8 mouse cellular contexts compared by ENCODE assay signal in the genomic region with DNA sequence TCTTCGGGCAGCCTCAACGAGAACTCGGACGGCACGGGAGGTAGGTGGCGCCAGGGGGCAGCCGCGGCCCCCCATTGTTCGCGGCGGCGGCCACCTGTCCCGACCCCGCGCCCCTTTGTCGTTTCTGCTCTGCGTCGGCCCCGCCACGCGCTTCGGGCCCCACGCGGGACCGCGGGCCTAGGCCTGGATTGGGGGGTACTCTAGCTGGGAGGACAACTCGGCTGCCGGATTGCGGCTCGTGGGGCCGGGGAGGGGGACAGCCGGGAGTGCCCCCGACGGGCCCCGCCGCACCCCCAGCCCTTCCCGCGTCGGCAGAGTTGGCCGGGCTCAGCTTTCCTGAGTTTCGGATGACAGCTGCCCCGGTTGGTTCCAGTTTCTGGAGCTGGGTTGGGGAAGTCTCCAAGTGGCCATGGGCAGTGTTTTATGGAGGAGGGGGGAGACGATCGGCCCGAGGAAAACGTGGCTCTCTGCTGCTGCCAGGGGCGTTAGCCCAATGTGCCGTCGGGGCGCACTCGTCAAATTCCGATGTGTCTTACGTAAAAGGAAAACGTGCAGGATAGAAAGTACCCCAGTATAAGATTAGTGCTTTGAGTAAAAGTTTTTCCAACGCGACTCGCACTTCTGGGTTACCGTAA. TPM values are rescaled to one million over a fixed set of nuclear protein-coding genes. Genes with fewer than 3 reads are reported as not detected.
DNase-seq lines count a peak whose midpoint lies in the region; ATAC-seq and TF ChIP-seq lines count a peak whose summit lies in the region.

No protein-coding gene starts in this region.

- peaks cover 9% of the 10 kb centered on the region; the same call in 1 of the 2 replicates for H3K4me1 ChIP-seq in G1E (ENCODE audit: insufficient read depth, low read depth, low read length)
- peaks cover 28% of the 10 kb centered on the region for H3K4me1 ChIP-seq in embryonic facial prominence, embryonic 13.5 days
- peaks cover 17% of the 10 kb centered on the region for H3K4me1 ChIP-seq in heart, embryonic 15.5 days (replicated peaks)
- H3K4me1 ChIP-seq in stomach, embryonic 15.5 days, result peaks cover 3% of the 10 kb centered on the region; the same call in 1 of the 2 replicates

- peaks cover 15% of the 10 kb centered on the region for H3K9me3 ChIP-seq in G1E (replicated peaks)
- H3K9me3 ChIP-seq in embryonic facial prominence, embryonic 13.5 days, result no peaks in the 10 kb centered on the region
- H3K9me3 ChIP-seq in heart, embryonic 15.5 days (replicated peaks), result no peaks in the 10 kb centered on the region
- no peaks in the 10 kb centered on the region for H3K9me3 ChIP-seq in stomach, embryonic 15.5 days

- peak overlapping the region; percentile 98 for H3K27ac ChIP-seq in embryonic facial prominence, embryonic 13.5 days
- H3K27ac ChIP-seq in heart, embryonic 15.5 days, result peak overlapping the region; percentile 98
- no peak overlapping the region for H3K27ac ChIP-seq in macrophage
- H3K27ac ChIP-seq in stomach, embryonic 15.5 days, result peak overlapping the region; percentile 97

- no peak for ATAC-seq in G1E (ENCODE audit: extremely low read depth, insufficient number of reproducible peaks, low FRiP score, poor library complexity, severe bottlenecking)
- ATAC-seq in embryonic facial prominence, embryonic 13.5 days (ENCODE audit: insufficient number of reproducible peaks, insufficient read depth, low FRiP score, low TSS enrichment, low read depth), result peak; percentile 39
- ATAC-seq in heart, embryonic 15.5 days (replicated peaks; ENCODE audit: insufficient number of reproducible peaks, insufficient read depth, low FRiP score, low read depth), result peak; percentile 20
- ATAC-seq in stomach, embryonic 15.5 days (ENCODE audit: insufficient read depth, low FRiP score, low read depth), result peak; percentile 11; the same call in 1 of the 2 replicates

- H3K27me3 ChIP-seq in G1E (ENCODE audit: insufficient read depth, low read length), result peaks cover 12% of the 10 kb centered on the region
- no peaks in the 10 kb centered on the region for H3K27me3 ChIP-seq in embryonic facial prominence, embryonic 13.5 days
- 0 out of 2 replicates have a peak, but pooled peaks cover 2% of the 10 kb centered on the region for H3K27me3 ChIP-seq in heart, embryonic 15.5 days
- no peaks in the 10 kb centered on the region for H3K27me3 ChIP-seq in stomach, embryonic 15.5 days (replicated peaks)

- TF ChIP-seq CTCF in G1E (IDR thresholded peaks at IDR 0.05; ENCODE audit: low read depth, low read length), result no peak

- peak overlapping the region; percentile 77 for H3K4me2 ChIP-seq in embryonic facial prominence, embryonic 13.5 days
- peak overlapping the region; percentile 94 for H3K4me2 ChIP-seq in heart, embryonic 15.5 days
- peak overlapping the region; percentile 92 for H3K4me2 ChIP-seq in stomach, embryonic 15.5 days

- peak overlapping the region; percentile 68 for H3K4me3 ChIP-seq in G1E (ENCODE audit: low read depth, low read length)
- H3K4me3 ChIP-seq in embryonic facial prominence, embryonic 13.5 days, result peak overlapping the region; percentile 90
- H3K4me3 ChIP-seq in heart, embryonic 15.5 days, result peak overlapping the region; percentile 97
- peak overlapping the region; percentile 34 for H3K4me3 ChIP-seq in macrophage (ENCODE audit: inconsistent target)
- H3K4me3 ChIP-seq in stomach, embryonic 15.5 days (replicated peaks), result peak overlapping the region; percentile 97

- H3K79me2 ChIP-seq in macrophage (ENCODE audit: inconsistent target), result no peaks in the 10 kb centered on the region

- under 1% methylated on average over 50 of the region's 58 CpGs for WGBS in embryonic facial prominence, embryonic 13.5 days
- WGBS in heart, embryonic 15.5 days, result under 1% methylated on average over 56 of the region's 58 CpGs
- 2% methylated on average over 58 of the region's 58 CpGs for WGBS in macrophage (ENCODE audit: missing documents)
- WGBS in stomach, embryonic 15.5 days, result under 1% methylated on average over 55 of the region's 58 CpGs

- H3K36me3 ChIP-seq in G1E (replicated peaks), result no peaks in the 10 kb centered on the region
- H3K36me3 ChIP-seq in embryonic facial prominence, embryonic 13.5 days, result no peaks in the 10 kb centered on the region
- no peaks in the 10 kb centered on the region for H3K36me3 ChIP-seq in heart, embryonic 15.5 days
- no peaks in the 10 kb centered on the region for H3K36me3 ChIP-seq in macrophage (ENCODE audit: inconsistent target)
- H3K36me3 ChIP-seq in stomach, embryonic 15.5 days, result no peaks in the 10 kb centered on the region

- peak; percentile 66 for DNase-seq in gastrocnemius, adult 18-20 months (ENCODE audit: low spot score)
- DNase-seq in gastrocnemius, postnatal 25 days, result no peak
- DNase-seq in G1E (ENCODE audit: low spot score), result no peak
- peak; percentile 12 to 42 for DNase-seq in kidney, postnatal 36 days

- H3K9ac ChIP-seq in embryonic facial prominence, embryonic 13.5 days, result peak overlapping the region; percentile 95
- peak overlapping the region; percentile 97 for H3K9ac ChIP-seq in heart, embryonic 15.5 days
- H3K9ac ChIP-seq in stomach, embryonic 15.5 days, result peak overlapping the region; percentile 86

RNA-seq across cellular contexts. Expression of gene Ubtd2, which starts 0.5 kb away (rescaled TPM):
- 1 to 10 TPM; 7.2 to 7.7 TPM for total RNA-seq in gastrocnemius, adult 18-20 months (2021)
- total RNA-seq in gastrocnemius, postnatal 25 days (2021), result 10 to 100 TPM in 1 of 2 experiments, 1 to 10 TPM in 1; 9.3 to 10.5 TPM
- total RNA-seq in G1E (2014; fragmentation: Nextera tagmentation), result not detected in 2 replicates
- total RNA-seq in G1E (2017), result 0.11 and 0.46 TPM in 2 replicates
- polyA plus RNA-seq in G1E (2012), result 0.29 and 0.33 TPM in 2 replicates
- 81.2 and 89.7 TPM in 2 replicates for polyA plus RNA-seq in embryonic facial prominence, embryonic 13.5 days (2015; fragmentation: Nextera tagmentation; extraction: Ambion mirVana)
- polyA plus RNA-seq in heart, embryonic 15.5 days (2015; fragmentation: Nextera tagmentation; extraction: Ambion mirVana), result 23.3 and 28.6 TPM in 2 replicates
- 1 to 10 TPM; 1.3 to 9.1 (median 2.5) TPM for total RNA-seq in macrophage (2018; cell fraction: chromatin; rRNA removed)
- 1 to 10 TPM; 1.7 to 8.5 (median 3.2) TPM for total RNA-seq in macrophage (2018; cell fraction: cytosol; rRNA removed)
- total RNA-seq in macrophage (2018; cell fraction: nucleus; rRNA removed), result 10 to 100 TPM in 2 of 26 experiments, 1 to 10 TPM in 24; 1.3 to 18.9 (median 3.8) TPM
- polyA plus RNA-seq in macrophage (2018), result 2.8 to 5.0 TPM (median 3.9 TPM) in 3 replicates
- polyA plus RNA-seq in stomach, embryonic 15.5 days (2015; fragmentation: Nextera tagmentation; extraction: Ambion mirVana), result 37.8 and 38.7 TPM in 2 replicates

Comparison
In these comparisons a context has a peak if more than half of its experiments do, and no peak if none do; other contexts are left out.
1. DNase-seq: peak in gastrocnemius, adult 18-20 months (single experiment) and kidney, postnatal 36 days (2 of 2); none in gastrocnemius, postnatal 25 days (single experiment) and G1E (single experiment).
2. H3K4me3 ChIP-seq: peak in every context shown above with its lines; median percentile 97 in heart, embryonic 15.5 days; 97 in stomach, embryonic 15.5 days; 90 in embryonic facial prominence, embryonic 13.5 days; 68 in G1E; 34 in macrophage.
3. Peak in every context shown above with its lines, with median percentiles within 50 percentile points of each other: H3K4me2 ChIP-seq and H3K9ac ChIP-seq.